Mouse (Mus musculus) v-Abl transformed pro-B cells (cell line): Measurements from ENCODE around the gene Snx29.
"Not testable (repeated sequence)": the region's sequence is repeated elsewhere in the genome, so short reads cannot be mapped to it uniquely, and the experiment has no call there.

Experiments used
- in situ Hi-C, 2 experiments: fragments of 400-800 bp; cut with MboI; formaldehyde crosslinking; loops; one replicate each; pipeline ENCODE4 v1.15.1; 2025; ENCODE audit not compliant: unreplicated experiment in 2 of 2

Gene Snx29

DNA sequence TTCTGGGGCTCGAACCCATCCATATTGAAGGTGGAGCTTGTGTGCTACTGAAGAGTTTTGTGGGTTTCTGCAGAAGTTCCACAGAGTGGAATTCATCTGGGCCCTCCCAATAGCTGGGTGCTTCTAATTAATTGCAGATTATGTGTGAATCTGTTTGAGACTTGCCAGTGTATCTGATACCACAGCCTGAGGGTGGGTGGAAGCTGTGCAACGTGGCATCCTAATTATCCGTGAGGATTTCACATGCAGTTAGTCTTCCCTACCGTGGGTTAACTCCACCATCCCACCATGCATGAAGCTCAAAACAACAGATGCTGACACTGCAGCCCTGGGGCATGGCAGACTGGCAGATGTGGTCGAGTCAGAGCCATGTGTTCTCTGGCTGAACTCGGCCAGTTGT is 107.8 kb downstream of the Snx29 start:
- in situ Hi-C loops: loop anchor here in 1 of 2 experiments (5.0 kb wide), 1 partner anchor 762 kb away; no protein-coding TSS in a partner anchor

- in situ Hi-C loops: loop anchor here in 1 of 2 experiments (5.0 kb wide), 1 partner anchor 759 kb away; no protein-coding TSS in a partner anchor
Measured at GRCm38 (mm10) chr16:11433779-11434178, 111.1 kb downstream of the Snx29 start.

- in situ Hi-C loops: no loop called here
Measured at GRCm38 (mm10) chr16:11437641-11438040, 114.9 kb downstream of the Snx29 start.

DNA sequence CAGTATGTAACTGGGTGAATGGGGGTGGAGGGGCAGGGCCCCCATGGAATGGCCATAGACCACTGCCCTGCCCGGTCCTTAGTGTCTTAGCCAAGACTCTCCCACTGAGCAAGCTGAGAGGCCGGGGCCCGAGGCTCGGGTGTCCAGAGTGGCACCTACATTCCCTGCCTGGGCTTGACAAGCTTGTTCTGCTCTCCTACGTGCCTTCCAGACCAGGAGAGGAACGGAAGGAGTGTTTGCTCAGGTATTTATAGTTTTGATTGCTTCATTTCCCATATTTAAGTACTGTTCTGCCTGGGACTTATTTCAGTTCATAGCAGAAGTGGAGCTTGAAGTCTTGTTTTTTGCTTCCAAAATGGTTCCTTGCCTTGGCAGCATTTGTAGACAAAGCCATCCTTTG is 116.7 kb downstream of the Snx29 start:
- in situ Hi-C loops: no loop called here

DNA sequence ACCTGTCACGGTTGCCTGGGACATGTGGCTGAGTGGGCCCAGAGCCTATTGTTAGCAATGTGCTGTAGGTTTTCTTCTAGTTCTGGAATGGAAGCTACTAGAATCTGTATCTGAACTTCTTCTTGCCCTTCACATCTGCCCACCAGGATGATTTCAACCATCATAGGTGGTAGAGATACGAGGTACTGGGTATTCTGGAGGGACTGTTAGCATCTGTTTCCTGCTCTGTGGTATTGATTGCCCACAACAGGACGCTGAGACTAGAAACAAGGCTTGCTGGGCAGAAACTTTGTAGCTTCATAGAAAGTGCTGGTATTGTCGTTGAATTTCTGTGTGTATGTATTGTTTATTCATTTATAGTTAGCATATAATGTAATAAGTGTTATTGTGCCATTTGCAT is 118.9 kb downstream of the Snx29 start:
- in situ Hi-C loops: no loop called here

- in situ Hi-C loops: no loop called here
Measured at GRCm38 (mm10) chr16:11442534-11442933, 119.8 kb downstream of the Snx29 start.

DNA sequence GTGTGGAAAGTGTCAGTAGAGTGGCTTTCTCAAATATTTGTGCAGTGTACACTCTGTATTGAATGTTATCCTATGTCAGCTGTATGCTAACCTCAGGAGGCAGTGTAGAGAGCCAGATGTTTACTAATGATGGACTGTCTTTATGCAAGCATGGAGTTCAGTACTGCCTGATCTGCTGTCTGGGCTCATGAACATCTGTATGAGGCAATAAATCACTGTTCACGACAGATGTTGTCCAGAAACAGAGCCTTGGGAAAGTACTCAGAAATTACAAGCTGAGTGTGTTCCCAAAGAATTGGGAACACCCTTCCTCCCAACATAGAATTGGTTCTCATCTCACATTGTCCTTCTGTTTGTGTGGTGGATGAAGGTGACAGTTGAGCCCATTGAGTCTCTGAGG is 121.9 kb downstream of the Snx29 start:
- in situ Hi-C loops: no loop called here

DNA sequence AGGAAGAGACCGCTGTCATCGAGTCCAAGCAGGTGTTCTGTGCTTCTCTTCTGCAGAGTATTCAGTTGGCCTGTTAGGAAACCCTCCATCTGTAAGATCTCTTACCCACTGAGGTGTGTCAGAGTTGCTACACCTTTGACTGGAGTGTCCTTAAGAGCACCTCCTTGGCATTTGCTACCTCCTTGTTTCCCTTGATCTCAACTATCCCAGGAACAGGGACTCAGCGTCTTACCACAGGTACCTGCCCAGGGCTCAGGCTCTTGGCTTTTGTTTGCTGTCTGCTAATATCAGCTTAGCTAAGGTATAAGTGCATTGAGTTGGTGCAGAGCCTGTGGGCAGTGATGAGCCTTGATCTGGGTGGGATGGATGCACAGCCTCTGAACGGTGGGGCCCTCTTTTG is 124.3 kb downstream of the Snx29 start:
- in situ Hi-C loops: no loop called here

DNA sequence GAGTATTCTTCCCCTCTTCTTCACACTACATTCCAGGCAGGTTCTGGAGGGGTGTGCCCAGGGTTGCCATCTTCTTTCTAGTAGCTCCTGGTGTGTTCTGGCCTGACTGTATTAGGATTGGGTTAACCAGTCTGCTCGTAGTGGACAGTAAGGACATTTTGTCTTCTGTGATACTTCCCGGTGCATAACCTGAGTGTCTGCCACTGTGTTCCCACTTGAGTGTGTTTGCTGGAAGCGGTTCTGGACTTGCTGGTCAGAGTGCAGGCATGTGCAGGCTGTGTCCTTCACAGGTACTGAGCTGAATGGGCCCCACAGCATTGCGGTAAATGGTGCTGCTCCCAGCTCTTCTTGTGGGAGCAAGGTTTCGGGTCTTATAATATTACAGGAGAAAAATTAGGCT is 125.2 kb downstream of the Snx29 start:
- in situ Hi-C loops: no loop called here

DNA sequence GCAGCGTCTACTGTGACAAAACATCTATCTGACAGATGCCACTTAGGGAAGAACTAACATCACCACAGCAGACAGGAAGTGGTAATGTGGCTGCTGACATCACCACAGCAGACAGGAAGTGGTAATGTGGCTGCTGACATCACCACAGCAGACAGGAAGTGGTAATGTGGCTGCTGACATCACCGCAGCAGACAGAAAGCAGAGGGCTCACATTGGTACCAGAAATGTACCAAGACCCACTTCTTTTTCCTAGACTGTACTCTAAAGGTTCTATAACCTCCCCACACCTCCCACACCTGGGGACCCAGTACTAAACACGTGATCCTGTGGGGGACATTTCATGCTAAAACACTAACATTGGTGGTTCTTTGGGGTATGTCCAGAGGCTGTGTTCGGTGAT is 126.0 kb downstream of the Snx29 start:
- in situ Hi-C loops: not testable (repeated sequence)

- in situ Hi-C loops: no loop called here
Measured at GRCm38 (mm10) chr16:11449344-11449743, 126.6 kb downstream of the Snx29 start.

DNA sequence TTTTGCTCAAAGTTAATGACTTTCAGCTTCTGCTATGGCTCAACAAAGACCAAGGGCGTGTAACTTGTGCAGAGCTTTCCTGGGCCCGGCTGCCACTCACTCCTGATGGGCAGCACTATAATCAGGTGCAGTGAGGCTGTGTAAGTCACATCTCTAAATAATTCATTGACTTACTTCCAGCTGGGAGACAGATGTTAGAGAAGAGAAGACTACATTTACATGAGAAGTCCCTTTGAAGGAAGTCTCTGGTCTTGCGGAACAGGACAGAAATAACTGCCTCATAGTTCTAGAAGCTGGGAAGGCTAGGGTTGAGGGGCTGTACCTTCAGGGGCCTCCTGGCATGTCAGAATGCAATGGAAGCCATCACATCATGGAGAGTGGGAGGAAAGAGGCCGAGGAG is 127.9 kb downstream of the Snx29 start:
- in situ Hi-C loops: no loop called here

DNA sequence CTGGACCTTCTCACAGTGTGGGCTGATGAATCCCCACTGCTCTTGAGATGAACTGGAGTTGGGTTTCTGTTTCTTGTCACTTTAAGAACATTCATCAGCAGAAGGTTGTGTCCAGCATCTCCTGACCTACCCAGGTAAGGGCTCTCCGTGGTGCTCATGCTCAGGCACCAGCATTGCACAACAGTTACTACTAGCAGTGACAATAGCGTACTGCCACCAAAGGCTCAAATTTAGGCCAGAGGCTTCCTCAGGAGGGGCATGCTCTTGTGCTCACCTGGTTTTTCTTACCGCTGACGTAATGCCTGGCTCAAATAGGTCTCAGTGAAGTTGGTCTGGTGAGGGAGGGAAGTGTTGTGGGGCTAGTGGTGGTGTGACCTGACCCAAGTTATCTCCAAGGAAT is 132.2 kb downstream of the Snx29 start:
- in situ Hi-C loops: no loop called here

DNA sequence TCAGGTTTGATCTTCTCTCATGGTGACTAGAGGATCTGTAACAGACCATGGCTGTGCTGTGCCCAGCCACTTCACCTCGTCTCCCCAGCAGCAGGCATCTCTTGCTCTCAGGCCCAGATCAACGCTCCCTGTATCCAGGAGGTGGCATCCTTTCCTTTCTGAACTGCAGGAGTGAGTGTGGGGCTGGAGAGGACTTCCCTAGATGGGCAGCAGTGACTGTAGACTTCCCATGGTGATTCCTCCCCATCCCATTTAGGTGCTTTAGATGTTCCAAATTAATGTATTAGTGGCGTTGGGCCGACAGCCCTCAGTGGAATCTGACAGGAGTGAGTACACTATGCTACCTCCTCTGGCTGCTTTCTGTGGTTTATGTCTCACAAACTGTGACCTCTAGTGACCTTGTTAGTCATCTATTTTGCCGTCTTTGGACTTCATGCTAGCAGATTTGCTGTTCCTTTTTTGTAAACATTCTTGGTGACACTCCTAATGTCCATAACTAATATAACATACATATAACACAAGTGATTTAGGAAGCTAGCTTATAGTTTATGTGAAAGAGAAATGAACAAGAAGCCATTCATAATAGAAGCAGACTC is 132.9 kb downstream of the Snx29 start:
- in situ Hi-C loops: no loop called here

DNA sequence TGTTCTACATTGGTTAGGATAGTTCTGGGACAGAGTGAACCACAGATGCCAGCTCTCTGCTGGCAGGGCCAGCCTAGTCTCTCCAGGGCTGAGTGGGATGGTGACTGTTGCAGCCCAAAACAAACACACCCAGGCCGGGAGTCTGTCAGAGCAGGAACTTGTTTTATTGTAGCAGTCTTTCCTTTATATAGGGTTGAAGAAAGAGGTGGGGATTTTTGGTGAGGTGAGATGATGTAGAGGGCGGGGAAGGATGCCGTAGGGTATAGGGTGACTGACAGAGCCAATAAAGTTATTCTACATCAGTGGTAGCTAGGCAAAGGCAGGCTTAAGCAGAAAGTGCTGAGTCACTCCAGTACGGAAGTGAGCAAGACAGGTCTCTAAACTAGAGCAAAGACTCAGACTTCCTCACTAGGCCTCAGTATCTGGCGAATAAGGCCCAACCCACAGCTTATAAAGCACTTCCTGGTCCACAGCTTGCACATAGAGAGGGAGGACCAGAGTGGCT is 133.5 kb downstream of the Snx29 start:
- in situ Hi-C loops: no loop called here

DNA sequence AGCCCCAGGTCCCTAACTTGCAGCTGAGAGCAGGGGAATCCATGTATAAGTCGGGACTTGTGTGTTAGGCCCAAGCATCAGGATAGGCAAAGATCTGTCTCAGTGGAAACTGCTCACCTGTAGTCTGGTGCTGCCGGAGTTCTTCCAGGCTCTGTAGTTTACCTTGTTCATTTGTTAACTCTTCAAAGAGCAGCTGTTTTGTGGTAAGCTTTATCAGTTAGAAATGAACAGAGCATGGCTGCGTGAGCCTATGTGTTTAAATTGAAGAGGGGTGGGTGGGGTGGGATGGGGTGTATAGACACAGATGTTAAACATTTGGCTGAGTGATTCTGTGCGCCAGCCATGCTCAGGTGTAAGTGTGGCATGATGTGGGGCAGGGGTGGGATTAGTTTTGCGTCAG is 134.4 kb downstream of the Snx29 start:
- in situ Hi-C loops: no loop called here

DNA sequence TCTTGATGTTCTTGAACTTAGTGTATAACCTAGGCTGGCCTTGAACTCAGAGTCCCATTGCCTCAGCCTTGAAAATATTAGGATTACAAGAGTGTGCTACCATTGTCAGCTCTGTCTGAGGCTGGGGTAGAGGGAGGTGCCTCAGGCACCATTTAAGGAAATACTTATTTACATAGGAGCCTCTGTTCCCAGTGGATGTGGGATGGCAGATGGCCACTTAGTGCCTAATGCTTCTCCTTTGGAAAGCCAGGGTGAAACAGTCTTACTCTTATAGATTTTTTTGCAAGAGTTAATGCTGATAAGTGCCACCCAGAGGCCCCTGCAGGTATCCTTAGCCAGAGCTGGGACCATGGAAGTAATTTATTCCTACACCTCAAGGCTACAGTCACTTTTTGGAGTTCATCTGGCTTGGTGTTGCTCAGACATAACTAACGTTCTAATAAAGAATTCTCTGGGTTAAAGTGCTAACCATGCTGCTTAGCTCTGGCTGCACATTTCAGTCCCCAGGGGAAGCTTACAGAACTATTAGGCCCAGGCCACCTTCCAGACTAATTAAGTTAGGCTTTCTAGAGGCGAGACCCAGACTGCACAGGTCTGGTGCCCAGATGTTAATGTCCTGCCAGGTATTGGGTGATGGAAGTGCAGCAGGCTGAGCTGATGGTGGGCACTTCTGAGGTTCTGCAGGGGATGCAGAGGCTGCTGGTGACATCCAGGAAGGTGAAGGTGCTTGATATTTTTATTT is 135.1 kb downstream of the Snx29 start:
- in situ Hi-C loops: no loop called here

GRCm38 (mm10) chr16:11460210-11460609 is 137.5 kb downstream of the Snx29 start:
- in situ Hi-C loops: loop anchor here (5.0 to 10.0 kb wide), 3 partner anchors 242 to 455 kb away; no protein-coding TSS in a partner anchor

GRCm38 (mm10) chr16:11461612-11462011 is 138.9 kb downstream of the Snx29 start:
- in situ Hi-C loops: loop anchor here (5.0 to 10.0 kb wide), 3 partner anchors 241 to 453 kb away; no protein-coding TSS in a partner anchor

GRCm38 (mm10) chr16:11468533-11469179 is 145.9 kb downstream of the Snx29 start:
- in situ Hi-C loops: loop anchor here (5.0 to 10.0 kb wide), 3 partner anchors 109 to 446 kb away; no protein-coding TSS in a partner anchor

DNA sequence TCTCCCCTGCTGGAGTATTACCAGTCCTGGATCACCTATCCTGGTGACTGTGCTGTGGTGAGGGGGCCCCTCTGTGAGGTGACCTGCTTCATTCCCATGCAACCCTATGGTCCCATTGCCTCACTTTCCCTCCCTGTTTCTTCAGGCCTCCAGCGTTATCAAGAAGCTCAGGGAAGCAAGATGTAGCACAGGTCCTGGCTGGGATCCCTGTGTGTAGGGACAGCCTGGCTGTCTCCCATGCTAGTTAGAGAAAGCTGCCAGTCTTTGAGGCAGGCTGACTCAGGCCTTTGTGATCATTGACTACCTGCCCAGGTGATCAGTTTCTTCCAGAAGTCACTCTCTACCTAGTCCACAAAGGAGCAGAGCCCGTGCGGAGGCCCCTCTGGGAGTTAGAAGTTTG is 146.8 kb downstream of the Snx29 start:
- in situ Hi-C loops: loop anchor here (5.0 to 10.0 kb wide), 3 partner anchors 108 to 445 kb away; no protein-coding TSS in a partner anchor
